Mouse (Mus musculus): ENCODE measurements around the gene Rxra. TPM values are rescaled to one million over a fixed set of nuclear protein-coding genes. Genes with fewer than 3 reads are reported as not detected.
A peak's percentile ranks its signal among the peaks of the same experiment; 100 is the strongest.

The Rxra gene
- 3.1 and 4.1 TPM in 2 replicates for polyA plus RNA-seq (2015; fragmentation: Nextera tagmentation; extraction: Ambion mirVana)

DNA sequence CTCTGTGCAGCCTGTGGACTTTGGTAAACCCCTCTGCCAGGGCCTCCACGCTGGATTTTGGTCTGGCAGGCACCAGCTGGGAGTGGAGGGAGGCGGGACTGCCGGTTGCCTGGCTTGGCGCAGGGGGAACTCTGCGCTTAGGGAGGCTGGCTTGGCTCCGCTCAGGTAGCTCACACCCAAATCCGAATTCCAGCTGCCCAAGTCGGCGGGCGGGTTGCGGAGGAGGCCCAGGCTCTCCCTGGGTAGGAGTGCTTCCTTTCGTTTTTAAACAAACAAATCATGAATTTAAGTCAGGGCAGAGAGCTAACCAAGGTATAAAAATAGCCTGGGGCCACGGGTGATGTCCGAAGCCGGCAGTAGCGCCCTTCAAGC is at the start of gene Rxra:
TSS of gene Rxra (plus strand) at position 335 of the 372 bp plus-strand sequence.
- no peaks in the 10 kb centered on the region for H3K9me3 ChIP-seq
- peak within 1 kb of the TSS; percentile 67 for H3K4me3 ChIP-seq
- 4% methylated on average over 16 of the region's 16 CpGs for WGBS
- peak within 1 kb of the TSS; percentile 83 for H3K27ac ChIP-seq
- peak within 1 kb of the TSS; percentile 75 for H3K9ac ChIP-seq
- 0 out of 2 replicates have a peak, but pooled peaks have one; percentile 38 for ATAC-seq (replicated peaks)
- peaks cover 3% of the 10 kb centered on the region; the same call in 1 of the 2 replicates for H3K27me3 ChIP-seq (replicated peaks)
- no peaks in the 10 kb centered on the region for H3K36me3 ChIP-seq (replicated peaks)
- H3K4me2 ChIP-seq, result peak within 1 kb of the TSS; percentile 97
- peaks cover 45% of the 10 kb centered on the region for H3K4me1 ChIP-seq

DNA sequence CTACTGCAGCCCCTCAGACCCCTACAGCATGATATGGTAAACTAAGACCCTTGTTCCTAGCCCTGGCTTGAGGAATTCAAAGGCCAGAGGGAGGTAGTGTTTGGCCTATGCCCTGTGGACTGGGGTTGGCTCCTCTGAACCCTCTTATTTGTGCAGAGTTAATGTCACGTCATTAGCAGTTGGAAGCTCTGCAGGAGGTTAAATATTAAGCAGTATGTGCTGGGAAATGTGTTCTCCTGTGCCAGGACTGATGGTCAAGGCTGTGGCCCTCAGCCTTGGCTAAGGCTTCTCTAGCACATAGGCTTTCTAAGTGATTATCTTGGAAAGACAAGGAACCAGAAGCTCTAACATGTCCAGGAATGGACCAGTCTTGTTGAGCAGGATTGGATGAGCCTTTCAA is 49.6 kb upstream of the Rxra start:
- ATAC-seq (replicated peaks), result no peak
- Histone ChIP-seq H3K27ac (no peak overlapping the region), H3K9ac (no peak overlapping the region), H3K27me3 (replicated peaks) (no peaks in the 10 kb centered on the region), H3K9me3 (no peaks in the 10 kb centered on the region), H3K36me3 (replicated peaks) (no peaks in the 10 kb centered on the region), H3K4me1 (no peaks in the 10 kb centered on the region), H3K4me2 (no peak overlapping the region), H3K4me3 (no peak overlapping the region)
- 54% methylated on average over 1 of the region's 1 CpGs for WGBS

DNA sequence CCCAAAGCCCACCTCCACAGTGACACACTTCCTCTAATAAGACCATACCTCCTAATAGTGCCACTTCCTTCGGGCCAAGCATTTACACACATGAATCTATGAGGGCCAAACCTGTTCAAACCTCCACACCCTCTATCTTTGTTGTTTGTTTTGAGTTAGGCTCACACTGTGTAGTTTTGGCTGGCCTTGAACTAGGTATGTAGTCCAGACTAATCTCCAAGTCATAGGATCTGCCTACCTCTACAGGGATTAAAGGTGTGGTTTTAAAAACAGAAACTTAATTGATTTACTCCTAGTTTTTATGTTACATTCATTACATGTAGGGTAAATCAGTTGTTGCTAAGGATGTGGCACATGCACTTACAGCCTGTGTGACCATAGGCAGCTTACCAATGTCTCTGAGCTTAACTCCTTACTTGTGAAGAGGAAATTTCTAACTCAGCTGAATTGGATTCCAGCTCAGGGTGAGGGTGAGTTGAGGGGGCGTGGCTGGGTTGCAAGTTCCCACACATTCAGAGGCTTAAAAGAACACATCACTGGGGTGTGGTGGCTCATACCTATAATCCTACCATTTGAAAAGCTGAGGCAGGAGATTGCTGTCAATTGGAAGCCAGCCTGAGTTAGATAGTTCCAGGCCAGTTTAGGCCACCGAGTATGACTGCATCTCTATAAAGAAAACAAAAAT is 45.5 kb upstream of the Rxra start:
- no peak overlapping the region for H3K4me2 ChIP-seq
- H3K4me3 ChIP-seq, result no peak overlapping the region
- no peaks in the 10 kb centered on the region for H3K27me3 ChIP-seq (replicated peaks)
- no peak overlapping the region for H3K27ac ChIP-seq
- no peaks in the 10 kb centered on the region for H3K36me3 ChIP-seq (replicated peaks)
- H3K4me1 ChIP-seq, result peaks cover 2% of the 10 kb centered on the region; the same call in 1 of the 2 replicates
- ATAC-seq (replicated peaks), result no peak
- no peak overlapping the region for H3K9ac ChIP-seq
- no peaks in the 10 kb centered on the region for H3K9me3 ChIP-seq
- 87% methylated on average over 3 of the region's 3 CpGs for WGBS

- 85% methylated on average over 2 of the region's 2 CpGs for WGBS
- H3K36me3 ChIP-seq (replicated peaks), result no peaks in the 10 kb centered on the region
- H3K4me1 ChIP-seq, result peaks cover 3% of the 10 kb centered on the region; the same call in 1 of the 2 replicates
- no peak overlapping the region for H3K9ac ChIP-seq
- ATAC-seq (replicated peaks), result no peak
- H3K27ac ChIP-seq, result no peak overlapping the region
- H3K4me3 ChIP-seq, result no peak overlapping the region
- no peaks in the 10 kb centered on the region for H3K27me3 ChIP-seq (replicated peaks)
- no peaks in the 10 kb centered on the region for H3K9me3 ChIP-seq
- no peak overlapping the region for H3K4me2 ChIP-seq
Observed at GRCm38 (mm10) chr2:27633471-27633870, 42.8 kb upstream of the Rxra start.

- Histone ChIP-seq H3K9ac (no peak overlapping the region), H3K4me1 (peaks cover 3% of the 10 kb centered on the region; the same call in 1 of the 2 replicates), H3K9me3 (no peaks in the 10 kb centered on the region), H3K4me3 (no peak overlapping the region), H3K27me3 (replicated peaks) (no peaks in the 10 kb centered on the region), H3K4me2 (no peak overlapping the region), H3K27ac (no peak overlapping the region), H3K36me3 (replicated peaks) (no peaks in the 10 kb centered on the region)
- 79% methylated on average over 1 of the region's 1 CpGs for WGBS
- ATAC-seq (replicated peaks), result no peak
Observed at GRCm38 (mm10) chr2:27634018-27634417, 42.2 kb upstream of the Rxra start.

DNA sequence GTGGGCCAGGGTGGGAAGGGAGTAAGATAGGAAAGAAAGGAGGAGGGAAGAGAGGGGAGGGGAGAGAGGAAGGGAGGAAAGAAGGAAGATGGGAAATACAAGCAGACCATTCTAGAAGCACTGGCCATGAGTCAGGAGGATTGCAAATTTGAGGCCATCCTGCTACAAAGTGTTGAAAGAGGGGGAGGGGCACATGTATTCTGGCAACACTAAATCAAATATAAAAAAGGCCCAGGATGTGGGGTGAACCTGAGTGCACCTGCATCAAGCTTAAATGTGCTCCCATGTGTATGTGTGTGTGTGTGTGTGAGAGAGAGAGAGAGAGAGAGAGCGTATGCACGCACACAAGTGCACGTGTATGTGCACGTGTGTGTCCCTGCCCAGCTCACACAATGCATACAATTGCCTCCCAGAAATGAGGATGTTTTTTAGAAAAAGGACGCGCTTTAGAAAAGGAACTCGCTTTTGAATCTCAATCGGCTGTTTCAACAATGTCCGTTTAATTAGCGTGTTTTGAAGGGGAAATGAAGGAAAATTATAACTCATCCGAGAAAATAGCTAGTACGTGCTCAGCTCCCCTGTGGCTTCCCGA is 41.0 kb upstream of the Rxra start:
- Histone ChIP-seq H3K4me2 (no peak overlapping the region), H3K27me3 (replicated peaks) (no peaks in the 10 kb centered on the region), H3K27ac (no peak overlapping the region), H3K9me3 (no peaks in the 10 kb centered on the region), H3K4me3 (no peak overlapping the region), H3K4me1 (peaks cover 3% of the 10 kb centered on the region; the same call in 1 of the 2 replicates), H3K36me3 (replicated peaks) (no peaks in the 10 kb centered on the region), H3K9ac (no peak overlapping the region)
- ATAC-seq (replicated peaks), result no peak
- WGBS, result 69% methylated on average over 13 of the region's 13 CpGs

- H3K9me3 ChIP-seq, result no peaks in the 10 kb centered on the region
- 72% methylated on average over 1 of the region's 1 CpGs for WGBS
Observed at GRCm38 (mm10) chr2:27636796-27637195, 39.4 kb upstream of the Rxra start.

GRCm38 (mm10) chr2:27637281-27637896 is 38.9 kb upstream of the Rxra start:
- Histone ChIP-seq H3K27ac (no peak overlapping the region), H3K36me3 (replicated peaks) (no peaks in the 10 kb centered on the region), H3K4me3 (no peak overlapping the region), H3K4me2 (no peak overlapping the region), H3K9me3 (no peaks in the 10 kb centered on the region), H3K4me1 (peaks cover 10% of the 10 kb centered on the region; the same call in 1 of the 2 replicates), H3K9ac (no peak overlapping the region), H3K27me3 (replicated peaks) (no peaks in the 10 kb centered on the region)
- 89% methylated on average over 8 of the region's 8 CpGs for WGBS
- no peak for ATAC-seq (replicated peaks)

More at GRCm38 (mm10) chr2:27636796-27637195, 39.4 kb upstream of the Rxra start:
- ATAC-seq (replicated peaks), result no peak
- Histone ChIP-seq H3K36me3 (replicated peaks) (no peaks in the 10 kb centered on the region), H3K4me3 (no peak overlapping the region), H3K27ac (no peak overlapping the region), H3K4me2 (no peak overlapping the region), H3K9ac (no peak overlapping the region), H3K4me1 (peaks cover 10% of the 10 kb centered on the region; the same call in 1 of the 2 replicates), H3K27me3 (replicated peaks) (no peaks in the 10 kb centered on the region)

GRCm38 (mm10) chr2:27639631-27640334 is 36.5 kb upstream of the Rxra start:
- Histone ChIP-seq H3K27ac (no peak overlapping the region), H3K4me2 (no peak overlapping the region), H3K36me3 (replicated peaks) (no peaks in the 10 kb centered on the region), H3K9me3 (no peaks in the 10 kb centered on the region), H3K4me3 (no peak overlapping the region), H3K4me1 (peaks cover 12% of the 10 kb centered on the region), H3K27me3 (replicated peaks) (no peaks in the 10 kb centered on the region), H3K9ac (no peak overlapping the region)
- WGBS, result 84% methylated on average over 5 of the region's 5 CpGs
- no peak for ATAC-seq (replicated peaks)

DNA sequence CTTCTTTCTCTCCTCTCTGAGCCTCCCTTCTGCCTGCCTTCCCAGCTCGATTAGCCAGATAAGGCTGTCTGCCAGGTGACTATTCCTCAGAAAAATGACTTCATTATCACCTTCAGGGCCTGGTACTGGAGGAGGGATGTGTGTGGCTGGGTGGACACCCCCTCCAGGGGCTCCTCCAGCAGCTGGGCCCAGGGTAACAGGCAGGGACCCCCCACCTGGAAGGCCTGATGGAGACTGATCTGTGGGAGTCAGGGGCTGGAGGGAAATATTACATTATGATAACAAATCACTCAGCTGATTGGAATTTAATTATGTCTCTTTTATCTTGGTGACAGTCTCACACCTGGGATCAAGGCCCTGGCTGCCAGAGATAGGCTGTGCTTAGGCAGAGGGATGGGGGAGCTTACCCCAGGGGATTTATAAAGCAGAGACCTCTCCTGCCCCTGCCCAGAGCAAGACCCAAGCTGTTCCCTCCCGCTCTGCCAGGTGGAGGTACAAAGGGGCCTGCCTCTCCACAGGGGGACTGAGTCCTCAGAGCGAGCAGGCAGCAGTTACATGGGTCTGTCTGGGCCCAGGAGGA is 35.2 kb upstream of the Rxra start:
- no peak for ATAC-seq (replicated peaks)
- Histone ChIP-seq H3K4me2 (no peak overlapping the region), H3K27ac (no peak overlapping the region)

DNA sequence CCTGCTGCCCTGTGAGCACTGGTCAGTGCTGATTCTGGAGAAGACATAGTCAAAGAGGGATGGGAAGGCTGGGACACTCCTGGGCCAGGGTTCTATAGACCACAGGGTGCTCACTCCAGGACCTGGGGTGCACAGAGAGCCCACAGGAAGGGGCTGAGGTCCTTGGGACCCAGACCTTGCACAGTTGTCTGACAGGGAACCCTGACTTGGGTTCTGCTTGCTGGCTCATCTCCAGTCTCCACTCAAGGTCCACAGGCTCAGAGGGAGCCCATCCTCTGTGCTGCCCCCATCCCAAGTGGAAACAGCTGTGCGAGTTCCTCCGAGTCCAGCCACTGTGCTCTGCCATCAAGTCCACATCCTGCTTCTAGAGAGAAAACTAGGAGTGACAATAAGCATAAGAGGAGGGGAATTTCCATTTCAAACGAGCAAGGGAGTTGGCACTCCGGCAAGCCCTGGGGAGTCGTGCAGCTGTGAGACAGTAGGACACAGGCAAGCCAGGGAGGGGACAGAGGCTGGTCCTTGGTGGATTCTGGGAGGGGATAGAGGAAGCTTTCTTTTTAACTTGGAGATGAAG is 31.6 kb upstream of the Rxra start:
- Histone ChIP-seq H3K27me3 (replicated peaks) (no peaks in the 10 kb centered on the region), H3K4me2 (no peak overlapping the region), H3K9ac (no peak overlapping the region), H3K4me3 (no peak overlapping the region), H3K27ac (no peak overlapping the region), H3K36me3 (replicated peaks) (no peaks in the 10 kb centered on the region), H3K9me3 (no peaks in the 10 kb centered on the region), H3K4me1 (peaks cover 10% of the 10 kb centered on the region)
- no peak for ATAC-seq (replicated peaks)
- WGBS, result 32% methylated on average over 5 of the region's 5 CpGs

More for the DNA sequence above, 35.2 kb upstream of the Rxra start:
- Histone ChIP-seq H3K36me3 (replicated peaks) (no peaks in the 10 kb centered on the region), H3K27me3 (replicated peaks) (no peaks in the 10 kb centered on the region), H3K4me1 (peaks cover 10% of the 10 kb centered on the region), H3K9me3 (no peaks in the 10 kb centered on the region), H3K4me3 (no peak overlapping the region), H3K9ac (no peak overlapping the region)
- 27% methylated on average over 3 of the region's 3 CpGs for WGBS

Measured in midbrain, embryonic 15.5 days (tissue).